Mouse (Mus musculus): ENCODE measurements around the gene Smarcd1. TPM values are rescaled to one million over a fixed set of nuclear protein-coding genes. Genes with fewer than 3 reads are reported as not detected.
A peak's percentile ranks its signal among the peaks of the same experiment; 100 is the strongest.
"Not testable (repeated sequence)": the region's sequence is repeated elsewhere in the genome, so short reads cannot be mapped to it uniquely, and the experiment has no call there.

Smarcd1 gene
- polyA plus RNA-seq, 1 experiment, result 510 TPM

DNA sequence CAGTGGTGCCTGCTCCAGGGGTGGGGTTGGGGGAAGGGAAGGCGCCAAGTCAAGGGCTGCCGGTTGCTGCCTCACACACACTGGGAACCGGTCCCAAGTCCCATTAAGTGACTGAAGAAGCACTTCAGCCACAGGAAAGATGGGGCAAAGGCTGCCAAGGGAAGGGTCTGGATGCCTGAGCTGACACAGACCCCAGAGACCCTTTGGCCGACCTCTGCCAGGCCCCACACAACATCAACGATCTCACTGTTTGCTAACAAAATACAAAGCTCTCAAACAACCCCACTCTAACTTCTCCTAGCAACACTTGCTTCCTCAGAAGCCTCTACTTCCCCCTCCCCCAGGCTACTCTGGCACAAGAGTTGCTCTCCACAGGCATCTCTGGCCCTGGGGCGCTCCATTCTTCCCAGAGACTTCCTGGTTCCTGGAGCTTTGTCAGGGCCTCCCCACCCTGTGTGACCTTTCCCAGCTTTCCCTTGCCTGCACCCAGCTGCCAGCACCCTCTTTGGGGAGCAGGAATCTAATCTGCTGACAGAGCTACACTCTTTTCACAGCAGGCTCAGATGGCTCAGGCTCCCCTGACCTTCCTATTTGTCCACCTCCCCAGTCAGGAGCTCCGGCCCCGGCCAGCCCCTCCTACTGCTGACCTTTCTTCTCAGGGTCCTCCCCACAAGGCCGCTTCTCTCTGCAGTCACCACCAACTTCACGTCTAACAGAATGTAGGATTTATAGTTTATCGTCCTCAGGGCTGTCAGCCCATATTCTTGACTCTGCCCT, 21.8 kb downstream of the Smarcd1 start:
- TF ChIP-seq CTCF (IDR thresholded peaks at IDR 0.05; ENCODE audit: insufficient read depth, low read depth, low read length), result no peak
- TF ChIP-seq POLR2A (IDR thresholded peaks at IDR 0.05; ENCODE audit: insufficient read depth, low read depth, low read length), result no peak
- H3K27ac ChIP-seq (ENCODE audit: insufficient read depth, low read depth, low read length), result peak overlapping the region; percentile 98
- H3K4me3 ChIP-seq (ENCODE audit: insufficient read depth, low read depth, low read length), result no peak overlapping the region
- H3K4me1 ChIP-seq (ENCODE audit: control insufficient read depth, insufficient read depth, low read length), result peaks cover 44% of the 10 kb centered on the region
- 12% methylated on average over 11 of the region's 11 CpGs for WGBS

DNA sequence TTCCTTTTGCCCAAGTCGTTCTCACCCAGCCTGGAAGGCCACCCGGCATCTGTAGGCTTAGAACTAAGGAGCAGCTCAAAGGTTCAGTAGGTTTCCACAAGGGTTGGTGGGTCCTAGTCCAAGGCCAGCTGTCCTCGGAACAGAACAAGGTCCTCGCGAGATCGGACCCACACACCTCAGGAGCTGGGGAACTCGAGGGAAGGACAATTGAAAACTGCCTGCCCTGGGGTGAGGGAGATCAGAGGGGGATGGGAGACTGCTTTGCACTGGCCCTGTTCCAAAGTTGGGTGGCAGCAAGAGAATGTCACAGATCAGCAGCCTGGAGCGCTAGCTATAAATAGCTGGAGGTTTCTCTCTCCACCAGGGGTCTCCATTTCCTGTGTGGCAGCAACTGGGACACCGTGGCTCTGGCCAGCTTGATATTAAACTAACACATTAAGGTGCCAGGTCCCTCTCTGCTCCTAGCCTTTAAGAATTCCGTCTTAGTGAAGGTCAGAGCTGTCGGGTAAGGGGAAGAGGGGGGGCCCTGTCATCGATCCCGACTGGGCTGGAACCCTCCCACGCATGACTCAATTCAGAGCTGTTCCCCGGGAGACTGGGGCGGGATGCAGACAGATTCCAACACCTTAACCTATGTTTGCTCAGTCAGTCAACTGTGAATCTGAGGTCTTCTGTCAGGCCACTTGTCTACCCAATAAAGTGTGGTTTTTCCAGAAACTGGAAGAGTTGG, 22.5 kb downstream of the Smarcd1 start:
- Histone ChIP-seq H3K4me3 (ENCODE audit: insufficient read depth, low read depth, low read length) (peak overlapping the region; percentile 54), H3K4me1 (ENCODE audit: control insufficient read depth, insufficient read depth, low read length) (peaks cover 41% of the 10 kb centered on the region), H3K27ac (ENCODE audit: insufficient read depth, low read depth, low read length) (peak overlapping the region; percentile 98)
- TF ChIP-seq POLR2A (IDR thresholded peaks at IDR 0.05; ENCODE audit: insufficient read depth, low read depth, low read length), result no peak
- peak; percentile 25; the same call in 1 of the 2 replicates for TF ChIP-seq CTCF (IDR thresholded peaks at IDR 0.05; ENCODE audit: insufficient read depth, low read depth, low read length)
- WGBS, result 7% methylated on average over 16 of the region's 16 CpGs

DNA sequence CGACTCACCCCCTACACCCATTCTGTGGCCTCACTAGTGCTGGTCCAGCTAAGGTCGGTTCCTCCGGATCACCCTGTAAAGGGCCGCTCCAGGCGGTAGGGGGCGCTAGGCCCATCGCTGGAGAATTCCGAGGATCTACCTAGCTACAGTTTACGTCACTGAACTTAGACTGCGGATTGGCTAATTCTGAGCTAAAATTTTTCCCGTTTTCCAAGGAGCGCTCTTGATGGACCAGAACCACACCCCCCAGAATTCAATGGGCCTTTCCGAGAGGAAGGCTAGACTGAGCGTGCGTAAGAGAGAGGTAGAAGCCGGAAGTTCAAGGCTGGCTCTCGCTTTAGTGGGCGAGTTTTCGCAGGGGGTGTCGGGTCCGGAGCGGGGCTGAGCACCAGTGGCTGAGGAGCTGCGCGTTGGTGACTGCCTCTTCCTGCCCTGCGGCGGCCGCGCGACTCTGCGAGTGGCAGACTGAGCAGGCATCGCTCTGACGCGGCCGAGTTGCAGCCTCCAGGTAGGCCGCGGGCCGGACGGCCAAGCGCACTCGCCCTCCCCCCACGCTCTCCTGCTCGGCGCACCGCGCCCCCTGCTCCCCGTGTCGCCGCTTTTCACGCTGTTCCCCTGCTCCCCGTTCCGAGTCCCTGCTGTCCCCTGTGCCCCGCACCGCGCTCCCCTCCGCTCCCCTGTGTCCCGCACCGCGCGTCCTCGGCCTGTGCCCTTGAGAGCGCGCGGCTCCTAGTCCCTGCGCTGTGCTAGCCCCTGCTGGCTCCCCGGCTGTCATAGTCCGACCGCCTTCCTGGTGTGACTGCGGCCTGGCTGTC, 23.6 kb downstream of the Smarcd1 start, which contains the start of gene Cox14:
Gene Cox14, plus strand, starts transcription at position 278 of the 815 bp plus-strand sequence.
- TF ChIP-seq CTCF (IDR thresholded peaks at IDR 0.05; ENCODE audit: insufficient read depth, low read depth, low read length) (peak; percentile 90), POLR2A (IDR thresholded peaks at IDR 0.05; ENCODE audit: insufficient read depth, low read depth, low read length) (peak; percentile 65)
- 1% methylated on average over 68 of the region's 68 CpGs for WGBS

DNA sequence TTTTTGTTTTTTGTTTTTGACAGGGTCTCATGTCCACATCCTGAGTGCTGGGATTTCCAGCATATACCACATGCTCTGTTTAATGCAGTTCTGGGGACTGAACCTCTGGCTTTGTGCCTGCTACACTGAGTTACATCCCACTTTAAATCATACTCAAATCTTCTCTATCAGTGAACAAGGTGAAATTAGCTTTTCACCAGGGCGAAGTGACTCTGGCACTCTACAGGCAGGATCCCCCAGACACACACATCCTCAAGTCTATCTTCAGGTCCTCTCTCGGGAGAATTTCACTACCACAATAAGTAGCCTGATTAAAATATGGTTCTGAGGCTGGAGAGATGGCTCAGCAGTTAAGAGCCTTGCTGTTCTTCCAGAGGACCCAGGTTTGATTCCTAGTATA, 24.6 kb downstream of the Smarcd1 start:
- Histone ChIP-seq H3K27ac (ENCODE audit: insufficient read depth, low read depth, low read length) (no peak overlapping the region), H3K4me1 (ENCODE audit: control insufficient read depth, insufficient read depth, low read length) (peaks cover 32% of the 10 kb centered on the region), H3K4me3 (ENCODE audit: insufficient read depth, low read depth, low read length) (no peak overlapping the region)
- WGBS, result 57% methylated on average over 2 of the region's 2 CpGs
- TF ChIP-seq POLR2A (IDR thresholded peaks at IDR 0.05; ENCODE audit: insufficient read depth, low read depth, low read length), result no peak
- TF ChIP-seq CTCF (IDR thresholded peaks at IDR 0.05; ENCODE audit: insufficient read depth, low read depth, low read length), result no peak

More for the DNA sequence above, 23.6 kb downstream of the Smarcd1 start, which contains the start of gene Cox14:
- peaks cover 33% of the 10 kb centered on the region for H3K4me1 ChIP-seq (ENCODE audit: control insufficient read depth, insufficient read depth, low read length)
- peak within 1 kb of the TSS; percentile 98 for H3K27ac ChIP-seq (ENCODE audit: insufficient read depth, low read depth, low read length)
- H3K4me3 ChIP-seq (ENCODE audit: insufficient read depth, low read depth, low read length), result peak within 1 kb of the TSS; percentile 94

DNA sequence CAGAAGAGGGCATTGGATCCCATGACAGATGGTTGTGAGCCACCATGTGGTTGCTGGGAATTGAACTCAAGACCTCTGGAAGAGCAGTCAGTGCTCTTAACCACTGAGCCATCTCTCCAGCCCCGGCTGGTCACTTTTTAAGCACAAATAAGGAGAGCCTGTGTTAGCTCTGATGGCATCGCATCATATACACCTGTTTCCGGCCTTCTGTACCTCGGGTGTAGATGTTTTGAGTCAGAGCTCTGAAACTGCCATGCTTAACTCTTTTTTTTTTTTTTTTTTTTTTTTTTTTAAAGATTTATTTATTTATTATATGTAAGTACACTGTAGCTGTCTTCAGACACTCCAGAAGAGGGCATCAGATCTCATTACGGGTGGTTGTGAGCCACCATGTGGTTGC, 25.1 kb downstream of the Smarcd1 start:
- not testable (repeated sequence) for H3K4me3 ChIP-seq (ENCODE audit: insufficient read depth, low read depth, low read length); H3K27ac ChIP-seq (ENCODE audit: insufficient read depth, low read depth, low read length)
- peaks cover 27% of the 10 kb centered on the region for H3K4me1 ChIP-seq (ENCODE audit: control insufficient read depth, insufficient read depth, low read length)
- WGBS, result 96% methylated on average over 4 of the region's 5 CpGs

DNA sequence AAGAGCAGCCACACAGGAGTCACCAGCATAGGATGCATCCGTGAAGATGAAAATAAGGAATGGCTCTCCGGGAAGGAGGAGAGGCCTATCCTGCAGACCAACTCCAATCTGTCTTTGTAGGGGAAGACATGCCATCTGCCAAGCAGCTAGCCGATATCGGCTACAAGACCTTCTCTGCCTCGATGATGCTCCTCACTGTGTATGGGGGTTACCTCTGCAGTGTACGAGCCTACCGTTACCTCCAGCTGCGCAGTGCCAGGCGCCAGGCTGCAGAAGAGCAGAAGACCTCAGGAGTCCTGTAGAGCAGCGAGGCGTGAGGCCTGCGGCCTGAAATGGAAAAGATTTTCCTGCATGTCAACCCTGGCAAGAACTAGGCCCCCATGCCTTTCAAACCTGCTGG, 25.6 kb downstream of the Smarcd1 start:
- Histone ChIP-seq H3K4me3 (ENCODE audit: insufficient read depth, low read depth, low read length) (no peak overlapping the region), H3K27ac (ENCODE audit: insufficient read depth, low read depth, low read length) (no peak overlapping the region), H3K4me1 (ENCODE audit: control insufficient read depth, insufficient read depth, low read length) (peaks cover 22% of the 10 kb centered on the region)
- no peak for TF ChIP-seq POLR2A (IDR thresholded peaks at IDR 0.05; ENCODE audit: insufficient read depth, low read depth, low read length)
- TF ChIP-seq CTCF (IDR thresholded peaks at IDR 0.05; ENCODE audit: insufficient read depth, low read depth, low read length), result no peak
- WGBS, result 96% methylated on average over 12 of the region's 12 CpGs

DNA sequence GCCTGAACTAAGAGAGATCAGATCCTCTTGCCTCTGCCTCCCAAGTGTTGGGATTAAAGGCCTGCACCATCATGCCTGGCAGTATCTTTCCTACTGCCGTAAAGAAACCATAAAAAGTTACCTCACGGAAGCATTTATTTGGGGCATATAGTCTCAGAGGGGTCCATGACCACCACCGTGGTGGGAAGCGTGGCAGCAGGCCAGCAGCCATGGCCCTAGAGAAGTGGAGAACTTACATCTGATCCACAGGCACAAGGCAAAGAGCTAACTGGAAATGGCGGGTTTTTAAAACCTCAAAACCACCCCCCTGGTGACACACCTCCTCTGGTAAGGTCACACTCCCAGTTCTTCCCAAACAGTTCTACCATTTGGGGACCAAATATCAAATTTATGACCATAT, 26.3 kb downstream of the Smarcd1 start:
- H3K4me3 ChIP-seq (ENCODE audit: insufficient read depth, low read depth, low read length), result no peak overlapping the region
- WGBS, result 93% methylated on average over 5 of the region's 5 CpGs
- TF ChIP-seq POLR2A (IDR thresholded peaks at IDR 0.05; ENCODE audit: insufficient read depth, low read depth, low read length) (no peak), CTCF (IDR thresholded peaks at IDR 0.05; ENCODE audit: insufficient read depth, low read depth, low read length) (no peak)
- H3K27ac ChIP-seq (ENCODE audit: insufficient read depth, low read depth, low read length), result no peak overlapping the region
- peaks cover 17% of the 10 kb centered on the region for H3K4me1 ChIP-seq (ENCODE audit: control insufficient read depth, insufficient read depth, low read length)

DNA sequence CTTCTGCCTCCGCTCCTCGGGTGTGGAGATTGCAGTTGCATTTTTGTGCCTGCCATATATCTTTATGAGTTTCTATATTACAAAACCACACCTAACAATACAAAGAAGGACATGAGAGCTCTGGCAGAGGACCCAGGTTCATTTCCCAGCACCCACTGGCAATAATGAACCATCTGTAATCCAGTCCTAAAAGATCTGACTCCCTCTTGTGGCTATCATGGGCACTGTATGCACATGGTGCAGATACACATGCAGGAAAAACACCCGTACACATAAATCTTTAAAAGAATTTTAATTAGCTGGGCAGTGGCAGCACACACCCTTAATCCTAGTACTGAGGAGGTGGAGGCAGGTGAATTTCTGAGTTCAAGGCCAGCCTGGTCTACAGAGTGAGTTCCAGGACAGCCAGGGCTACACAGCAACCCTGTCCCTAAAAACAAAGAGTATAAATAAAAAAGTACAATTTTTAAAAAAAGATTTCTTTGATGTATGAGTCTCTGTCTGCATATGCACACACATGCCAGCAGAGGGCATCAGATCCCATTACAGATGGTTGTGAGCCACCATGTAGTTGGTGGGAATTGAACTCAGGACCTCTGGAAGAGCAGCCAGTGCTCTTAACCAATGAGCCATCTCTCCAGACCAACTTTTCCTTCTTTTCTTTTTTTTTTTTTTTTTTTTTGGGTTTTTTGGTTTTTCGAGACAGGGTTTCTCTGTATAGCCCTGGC, 27.3 kb downstream of the Smarcd1 start:
- Histone ChIP-seq H3K27ac (ENCODE audit: insufficient read depth, low read depth, low read length) (no peak overlapping the region), H3K4me3 (ENCODE audit: insufficient read depth, low read depth, low read length) (no peak overlapping the region), H3K4me1 (ENCODE audit: control insufficient read depth, insufficient read depth, low read length) (peaks cover 7% of the 10 kb centered on the region)
- WGBS, result 92% methylated on average over 4 of the region's 4 CpGs
- TF ChIP-seq POLR2A (IDR thresholded peaks at IDR 0.05; ENCODE audit: insufficient read depth, low read depth, low read length) (no peak), CTCF (IDR thresholded peaks at IDR 0.05; ENCODE audit: insufficient read depth, low read depth, low read length) (no peak)

Data from olfactory bulb, adult 2 months (tissue).